Mouse (Mus musculus) bone marrow macrophage, adult 2 months (primary cell): ENCODE results near the gene Cnpy3.

Experiments
- CTCF ChIP-seq: IDR thresholded peaks from 2 replicates; pipeline ENCODE4 v1.5.1; 2012; ENCODE audit warnings: low read depth, mild to moderate bottlenecking, low read length, moderate library complexity
- POLR2A ChIP-seq: IDR thresholded peaks from 2 replicates; pipeline ENCODE4 v1.6.1; 2012; ENCODE audit warnings: mild to moderate bottlenecking, low read depth, low read length, borderline replicate concordance

DNA sequence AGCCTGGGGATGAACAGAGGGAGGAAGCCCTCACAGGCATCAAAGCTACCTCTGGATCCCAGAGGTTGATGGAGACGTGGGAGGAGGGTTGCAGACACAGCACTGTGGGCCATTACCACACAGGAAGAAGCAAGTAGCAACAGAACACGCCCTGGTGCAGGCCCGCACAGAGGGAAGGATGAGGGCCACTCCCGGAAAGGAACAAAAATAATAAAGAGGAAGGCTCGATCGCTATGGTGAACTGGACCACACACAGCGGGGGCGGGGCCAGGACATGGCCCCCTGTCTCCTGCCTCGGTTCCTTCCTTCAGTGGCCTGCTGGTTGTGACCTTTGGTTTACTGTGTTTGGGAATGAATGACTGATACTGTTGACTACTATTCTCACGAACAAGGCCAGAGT lies 47.7 kb upstream of the Cnpy3 start:
- TF ChIP-seq CTCF (no peak), POLR2A (no peak)
